Mouse (Mus musculus): ENCODE measurements at regions not wholly inside any gene's neighbourhood (a gene's known extent, or its start where the extent isn't known, plus 50 kb on each side); places are given as distances from the start of the nearest gene placed in this dataset.

DNA sequence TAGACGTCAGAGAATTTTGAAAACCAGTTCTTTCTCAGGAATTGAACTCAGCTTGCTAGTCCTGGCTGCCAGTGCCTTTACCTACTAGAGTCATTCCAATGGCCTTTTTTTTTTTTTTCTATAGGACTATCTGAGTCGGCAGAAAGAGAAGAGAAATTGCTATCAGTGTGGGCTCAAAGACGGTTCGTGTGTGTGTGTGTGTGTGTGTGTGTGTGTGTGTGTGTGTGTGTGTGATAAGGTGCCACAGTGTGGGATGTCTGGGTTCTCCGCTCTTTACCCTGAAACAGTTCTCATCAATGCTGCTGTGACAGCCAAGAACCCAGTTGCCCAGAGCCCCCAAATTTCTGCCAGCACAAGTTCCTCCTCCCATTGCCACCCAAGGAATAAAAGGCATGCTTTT lies 146.1 kb downstream of the Rybp start:
- TF ChIP-seq MAX (IDR thresholded peaks at IDR 0.05) (no peak), CTCF (IDR thresholded peaks at IDR 0.05; ENCODE audit: control insufficient read depth, insufficient read depth, insufficient read length) (no peak), USF1 (IDR thresholded peaks at IDR 0.05; ENCODE audit: low read depth) (no peak), CEBPB (IDR thresholded peaks at IDR 0.05; ENCODE audit: low read depth) (no peak), FOSL1 (IDR thresholded peaks at IDR 0.05; ENCODE audit: insufficient read depth, low read length, poor library complexity, severe bottlenecking) (no peak), MYOD1 (IDR thresholded peaks at IDR 0.05; ENCODE audit: control insufficient read depth, insufficient read length, low read depth) (no peak)

Measured in C2C12 (cell line).